26 mouse cellular contexts compared by ENCODE assay signal in the genomic region with DNA sequence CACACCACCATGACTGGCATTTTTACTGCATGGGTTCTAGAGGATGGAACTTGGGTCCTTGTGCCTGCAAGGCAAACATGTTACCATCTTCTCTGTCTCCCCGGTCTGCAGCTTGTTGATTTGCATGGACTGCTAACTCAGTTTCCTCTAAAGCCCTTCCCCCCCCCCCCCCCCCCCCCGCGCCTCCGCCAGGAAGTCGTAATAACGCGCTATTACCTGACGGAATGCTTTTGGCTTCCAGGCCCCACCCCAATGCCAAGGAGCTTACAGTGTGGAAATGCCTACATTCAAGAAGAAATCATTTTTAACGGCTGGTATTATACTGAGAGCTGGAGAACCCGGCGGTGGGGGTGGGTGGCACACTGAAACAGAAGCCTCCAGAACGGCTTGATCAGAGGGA. TPM values are rescaled to one million over a fixed set of nuclear protein-coding genes. Genes with fewer than 3 reads are reported as not detected.
DNase-seq lines count a peak whose midpoint lies in the region; ATAC-seq and TF ChIP-seq lines count a peak whose summit lies in the region.
"Had no signal": no experiment of that assay in that cellular context is flagged by ENCODE, and none has a peak within 500 bp of the region (broad histone marks: within the 10 kb centered on the region; RNA-seq: fewer than 3 reads in every experiment).

No protein-coding gene starts in this region.

- 0 out of 2 replicates have a peak, but pooled peaks have one; percentile 32 for ATAC-seq in forebrain, postnatal 0 days
- ATAC-seq in forebrain, embryonic 12.5 days (ENCODE audit: low FRiP score), result no peak

- H3K4me3 ChIP-seq in forebrain, postnatal 0 days (ENCODE audit: low read depth, low read length), result no peak overlapping the region
- H3K4me3 ChIP-seq in forebrain, embryonic 12.5 days (replicated peaks), result no peak overlapping the region
- H3K4me3 ChIP-seq in CH12.LX (replicated peaks in 1 of 3; ENCODE audit: low read depth in 2 of 3, low read length in 2 of 3, poor library complexity in 1 of 3), result peak overlapping the region in 2 of 3 experiments; percentile 10 to 41
- H3K4me3 ChIP-seq in embryonic facial prominence, embryonic 10.5 days, result no peak overlapping the region
- no peak overlapping the region for H3K4me3 ChIP-seq in limb, embryonic 10.5 days
- H3K4me3 ChIP-seq: embryonic facial prominence, embryonic 12.5 days; embryonic facial prominence, embryonic 15.5 days; erythroblast, embryonic 14.5 days; forebrain, embryonic 10.5 days had no signal

- in situ Hi-C loops in CH12.LX (cut with MboI; ENCODE audit: low pct_ligation_motif_present, low pct_unique_long_range_greater_than_20kb, low sequenced_read_pairs), result loop anchor here (25.0 kb wide), 2 partner anchors 475 to 825 kb away; no protein-coding TSS in a partner anchor

- WGBS in forebrain, postnatal 0 days, result 48% methylated on average over 9 of the region's 12 CpGs
- WGBS in forebrain, embryonic 12.5 days, result 70% methylated on average over 10 of the region's 12 CpGs
- WGBS in embryonic facial prominence, embryonic 10.5 days, result 69% methylated on average over 12 of the region's 12 CpGs
- WGBS in limb, embryonic 10.5 days, result 47% methylated on average over 10 of the region's 12 CpGs

- H3K4me2 ChIP-seq in forebrain, postnatal 0 days (ENCODE audit: low read depth), result no peak overlapping the region
- H3K4me2 ChIP-seq in forebrain, embryonic 12.5 days, result no peak overlapping the region
- H3K4me2 ChIP-seq in CH12.LX (ENCODE audit: insufficient read depth, low read depth, poor library complexity, severe bottlenecking), result peak overlapping the region; percentile 69
- H3K4me2 ChIP-seq: embryonic facial prominence, embryonic 12.5 days; embryonic facial prominence, embryonic 15.5 days had no signal

- DNase-seq in forebrain, postnatal 0 days, result no peak
- peak; percentile 77 for DNase-seq in CH12.LX (ENCODE audit: extremely low read depth)
- peak; percentile 7 for DNase-seq in embryonic facial prominence, embryonic 10.5 days (ENCODE audit: low spot score)
- DNase-seq in limb, embryonic 10.5 days (ENCODE audit: low spot score), result peak; percentile 28
- DNase-seq in kidney, adult 18-20 months, result no peak
- no peak for DNase-seq in Muller cell, postnatal 12 days (ENCODE audit: inconsistent ontology term)
- DNase-seq in frontal cortex, postnatal 25 days (ENCODE audit: low spot score in 2 of 2), result no peak
- DNase-seq: adrenal gland, adult 2 months; adrenal gland, postnatal 10 days; adrenal gland, postnatal 25 days; cerebellum, adult 11 months; cerebellum, adult 18-20 months; cerebellum, adult 8-10 months; cerebellum, adult 9-11 months; cerebellum, postnatal 14 days; cerebellum, postnatal 36 days; embryo, embryonic 11 days had no signal

- peaks cover 35% of the 10 kb centered on the region for H3K27me3 ChIP-seq in forebrain, postnatal 0 days (ENCODE audit: insufficient read depth, low read length)
- H3K27me3 ChIP-seq in forebrain, embryonic 12.5 days, result peaks cover 73% of the 10 kb centered on the region
- no peaks in the 10 kb centered on the region for H3K27me3 ChIP-seq in CH12.LX (replicated peaks)
- peaks cover 73% of the 10 kb centered on the region for H3K27me3 ChIP-seq in embryonic facial prominence, embryonic 10.5 days (replicated peaks; ENCODE audit: low read depth, poor library complexity, severe bottlenecking)
- peaks cover 82% of the 10 kb centered on the region for H3K27me3 ChIP-seq in limb, embryonic 10.5 days (ENCODE audit: low read depth, poor library complexity, severe bottlenecking)

- no peak for TF ChIP-seq CTCF in forebrain, postnatal 0 days (IDR thresholded peaks at IDR 0.05; ENCODE audit: low read depth)
- TF ChIP-seq CTCF in CH12.LX (conservative IDR thresholded peaks at IDR 0.05 in 1 of 2, IDR thresholded peaks at IDR 0.05 in 1 of 2; ENCODE audit: low read depth in 2 of 2, low read length in 2 of 2), result no peak

- H3K9me3 ChIP-seq in forebrain, postnatal 0 days (ENCODE audit: low read length), result no peaks in the 10 kb centered on the region
- H3K9me3 ChIP-seq in forebrain, embryonic 12.5 days, result no peaks in the 10 kb centered on the region
- no peaks in the 10 kb centered on the region for H3K9me3 ChIP-seq in CH12.LX (replicated peaks; ENCODE audit: low read length)
- no peaks in the 10 kb centered on the region for H3K9me3 ChIP-seq in embryonic facial prominence, embryonic 10.5 days
- H3K9me3 ChIP-seq in limb, embryonic 10.5 days (replicated peaks), result no peaks in the 10 kb centered on the region
- H3K9me3 ChIP-seq: embryonic facial prominence, embryonic 12.5 days; embryonic facial prominence, embryonic 15.5 days; forebrain, embryonic 10.5 days had no signal

- no peak; the same call in 1 of the 2 replicates for TF ChIP-seq POLR2A in CH12.LX (IDR thresholded peaks at IDR 0.05; ENCODE audit: low read depth, low read length)

- TF ChIP-seq EP300 in CH12.LX (IDR thresholded peaks at IDR 0.05; ENCODE audit: low read length), result no peak; the same call in 1 of the 2 replicates

- H3K79me2 ChIP-seq in CH12.LX (replicated peaks; ENCODE audit: control insufficient read depth, extremely low read depth, insufficient read depth, poor library complexity, severe bottlenecking), result no peaks in the 10 kb centered on the region

- H3K36me3 ChIP-seq in forebrain, postnatal 0 days (ENCODE audit: insufficient read depth), result no peaks in the 10 kb centered on the region
- no peaks in the 10 kb centered on the region for H3K36me3 ChIP-seq in forebrain, embryonic 12.5 days (replicated peaks)
- H3K36me3 ChIP-seq in CH12.LX (replicated peaks in 1 of 2; ENCODE audit: control insufficient read depth in 1 of 2, insufficient read depth in 1 of 2, low read length in 1 of 2), result no peaks in the 10 kb centered on the region
- H3K36me3 ChIP-seq in embryonic facial prominence, embryonic 10.5 days (replicated peaks), result no peaks in the 10 kb centered on the region
- H3K36me3 ChIP-seq in limb, embryonic 10.5 days, result no peaks in the 10 kb centered on the region
- H3K36me3 ChIP-seq: embryonic facial prominence, embryonic 12.5 days; embryonic facial prominence, embryonic 15.5 days; forebrain, embryonic 10.5 days; G1E had no signal

- H3K4me1 ChIP-seq in forebrain, postnatal 0 days (ENCODE audit: insufficient read depth), result no peaks in the 10 kb centered on the region
- H3K4me1 ChIP-seq in forebrain, embryonic 12.5 days, result no peaks in the 10 kb centered on the region
- H3K4me1 ChIP-seq in CH12.LX (ENCODE audit: control insufficient read depth in 1 of 2, insufficient read depth in 2 of 2), result peaks cover 19 to 57% of the 10 kb centered on the region in 2 experiments
- H3K4me1 ChIP-seq in embryonic facial prominence, embryonic 10.5 days, result no peaks in the 10 kb centered on the region
- H3K4me1 ChIP-seq in limb, embryonic 10.5 days, result no peaks in the 10 kb centered on the region
- H3K4me1 ChIP-seq: embryonic facial prominence, embryonic 12.5 days; embryonic facial prominence, embryonic 15.5 days; forebrain, embryonic 10.5 days had no signal

- TF ChIP-seq RAD21 in CH12.LX (IDR thresholded peaks at IDR 0.05; ENCODE audit: low read depth, low read length), result no peak

- dilution Hi-C loops in CH12.LX (cut with MboI; ENCODE audit: extremely low pct_ligation_motif_present, extremely low pct_unique_long_range_greater_than_20kb, low sequenced_read_pairs), result no loop called here

- H3K9ac ChIP-seq in forebrain, postnatal 0 days, result no peak overlapping the region
- H3K9ac ChIP-seq in forebrain, embryonic 12.5 days, result no peak overlapping the region
- peak overlapping the region; percentile 80 for H3K9ac ChIP-seq in CH12.LX (ENCODE audit: insufficient read depth, low read depth)
- H3K9ac ChIP-seq: embryonic facial prominence, embryonic 12.5 days; embryonic facial prominence, embryonic 15.5 days had no signal

- no peak overlapping the region for H3K27ac ChIP-seq in forebrain, postnatal 0 days (ENCODE audit: low read depth, low read length)
- no peak overlapping the region for H3K27ac ChIP-seq in forebrain, embryonic 12.5 days
- H3K27ac ChIP-seq in CH12.LX (ENCODE audit: insufficient read depth, low read depth), result peak overlapping the region; percentile 100
- no peak overlapping the region for H3K27ac ChIP-seq in embryonic facial prominence, embryonic 10.5 days (replicated peaks)
- no peak overlapping the region for H3K27ac ChIP-seq in limb, embryonic 10.5 days
- H3K27ac ChIP-seq: embryonic facial prominence, embryonic 12.5 days; embryonic facial prominence, embryonic 15.5 days; forebrain, embryonic 10.5 days had no signal

TF ChIP-seq in CH12.LX, 34 proteins besides CTCF, POLR2A, EP300 and RAD21:
- TF ChIP-seq E2F4 (IDR thresholded peaks at IDR 0.05; ENCODE audit: insufficient replicate concordance, low read depth, low read length) (no peak), MAFK (IDR thresholded peaks at IDR 0.05; ENCODE audit: insufficient replicate concordance, low read length) (0 out of 2 replicates have a peak, but pooled peaks have one; percentile 21)

RNA-seq across cellular contexts. Expression of a gene that starts 14.8 kb away (rescaled TPM):
- 0.29 and 0.92 TPM in 2 replicates for total RNA-seq in forebrain, postnatal 0 days (2014; rRNA removed)
- 0.05 and 0.18 TPM in 2 replicates for polyA plus RNA-seq in forebrain, postnatal 0 days (2015; fragmentation: Nextera tagmentation; extraction: Ambion mirVana)
- polyA plus RNA-seq in forebrain, embryonic 12.5 days (2016; fragmentation: Nextera tagmentation; extraction: Ambion mirVana), result 0.88 and 1.2 TPM in 2 replicates
- total RNA-seq in CH12.LX (2012; rRNA removed) (not detected in 2 replicates), CH12.LX (2014; rRNA removed) (not detected in 2 replicates)
- not detected in 2 replicates for polyA plus RNA-seq in CH12.LX (2012; ENCODE audit: insufficient read length, low read depth)
- polyA plus RNA-seq in embryonic facial prominence, embryonic 10.5 days (2016; fragmentation: Nextera tagmentation; extraction: Ambion mirVana), result 0.30 and 0.47 TPM in 2 replicates
- 0.91 and 1.0 TPM in 2 replicates for polyA plus RNA-seq in limb, embryonic 10.5 days (2016; fragmentation: Nextera tagmentation; extraction: Ambion mirVana)
- total RNA-seq: adrenal gland, adult 2 months; adrenal gland, postnatal 25 days; common myeloid progenitor, adult 5-6 weeks had no signal
- polyA plus RNA-seq: erythroblast, embryonic 14.5 days; forebrain, embryonic 14.5 days; frontal cortex, adult 2 months; G1E had no signal

Comparison
In these comparisons a context has a peak if more than half of its experiments do, and no peak if none do; other contexts are left out.
1. DNase-seq: peak in CH12.LX (single experiment), embryonic facial prominence, embryonic 10.5 days (single experiment) and limb, embryonic 10.5 days (single experiment); none in forebrain, postnatal 0 days (single experiment), kidney, adult 18-20 months (single experiment), Muller cell, postnatal 12 days (single experiment) and frontal cortex, postnatal 25 days (0 of 2).
2. H3K4me3 ChIP-seq: peak in CH12.LX (2 of 3); none in forebrain, postnatal 0 days (single experiment), forebrain, embryonic 12.5 days (single experiment), embryonic facial prominence, embryonic 10.5 days (single experiment) and limb, embryonic 10.5 days (single experiment).